Mouse (Mus musculus) 3T3-L1 (cell line): ENCODE data around the gene Umodl1.

Source experiments
- DNase-seq: peaks from one replicate; pipeline ENCODE4 v3.0.0-alpha.2; 2015; ENCODE audit warnings: low read depth, low spot score

The Umodl1 gene

DNA sequence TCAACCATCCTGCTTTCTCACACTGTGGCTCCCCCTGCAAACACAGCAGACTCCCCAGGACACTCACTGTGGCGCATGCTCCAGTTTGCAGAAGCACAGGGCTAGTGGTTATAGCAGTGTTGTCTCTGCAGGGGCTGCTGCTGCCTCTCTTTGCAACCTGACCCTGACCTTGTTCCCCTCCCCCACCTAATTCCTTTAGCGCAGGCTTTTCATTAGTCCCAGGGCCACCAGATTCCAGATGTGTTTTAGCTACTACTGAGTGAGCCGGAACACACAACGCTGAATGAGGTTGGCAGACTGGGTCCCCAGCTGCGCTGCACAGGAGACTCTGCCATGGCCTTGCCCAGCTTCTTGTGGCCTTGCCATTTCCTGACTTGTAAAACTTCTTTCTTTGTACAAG is 46.5 kb downstream of the Umodl1 start:
- DNase-seq: no peak

DNA sequence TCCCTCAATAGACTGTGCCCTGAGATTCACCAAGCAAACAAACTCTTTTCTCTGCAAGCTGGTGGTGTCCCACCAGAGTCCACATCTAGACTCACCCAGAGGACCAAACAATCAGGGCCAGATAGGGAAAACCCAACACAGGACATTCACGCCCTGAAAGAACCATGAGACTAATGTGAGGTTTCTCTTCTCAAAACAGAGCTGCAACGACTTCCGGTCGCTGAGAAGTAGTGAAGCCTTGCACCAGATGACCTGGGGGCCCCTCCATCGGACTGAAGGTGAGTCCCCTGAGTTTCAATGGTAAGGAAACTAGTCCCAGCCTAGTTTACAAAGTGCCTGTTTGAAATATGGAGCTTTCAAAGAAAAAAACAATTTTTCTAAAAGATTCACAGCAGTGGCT is 48.2 kb downstream of the Umodl1 start:
- no peak for DNase-seq

DNA sequence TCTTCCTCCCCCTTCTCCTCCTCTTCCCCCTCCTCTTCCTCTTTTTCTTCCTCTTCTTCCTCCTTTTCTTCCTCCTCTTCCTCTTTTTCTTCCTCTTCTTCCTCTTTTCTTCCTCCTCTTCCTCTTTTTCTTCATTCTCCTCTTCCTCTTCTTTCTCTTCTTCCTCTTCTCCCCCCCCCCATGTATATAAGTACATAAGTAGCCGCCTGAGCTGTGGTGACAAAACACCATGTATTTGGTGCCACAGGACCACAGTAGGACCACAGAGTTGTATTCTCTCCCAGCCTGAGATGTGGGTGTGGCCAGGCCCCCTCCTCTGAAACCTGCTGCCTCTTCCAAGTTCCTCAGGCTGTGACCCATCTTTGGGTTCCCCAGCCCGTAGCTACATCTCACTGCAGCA is 50.8 kb downstream of the Umodl1 start:
- no peak for DNase-seq

DNA sequence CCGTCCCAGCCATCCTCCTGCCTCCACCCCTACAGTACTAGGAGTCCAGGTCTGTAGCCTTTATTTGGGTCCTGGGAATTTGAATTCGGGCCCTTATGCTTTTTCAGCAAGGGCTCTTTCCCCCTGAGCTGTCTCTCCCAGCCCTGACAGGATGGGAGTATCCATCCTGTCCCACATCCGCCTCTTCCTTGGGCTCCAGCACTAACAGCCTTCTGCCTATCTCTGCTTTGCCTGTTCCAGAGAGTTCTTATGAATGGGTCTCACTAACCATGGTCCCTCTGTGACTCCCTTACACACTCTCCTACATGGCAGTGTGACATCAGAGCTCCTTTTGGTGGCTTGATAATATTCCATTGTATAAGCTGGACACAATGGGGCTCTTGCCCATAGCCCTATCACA is 52.9 kb downstream of the Umodl1 start:
- no peak for DNase-seq

DNA sequence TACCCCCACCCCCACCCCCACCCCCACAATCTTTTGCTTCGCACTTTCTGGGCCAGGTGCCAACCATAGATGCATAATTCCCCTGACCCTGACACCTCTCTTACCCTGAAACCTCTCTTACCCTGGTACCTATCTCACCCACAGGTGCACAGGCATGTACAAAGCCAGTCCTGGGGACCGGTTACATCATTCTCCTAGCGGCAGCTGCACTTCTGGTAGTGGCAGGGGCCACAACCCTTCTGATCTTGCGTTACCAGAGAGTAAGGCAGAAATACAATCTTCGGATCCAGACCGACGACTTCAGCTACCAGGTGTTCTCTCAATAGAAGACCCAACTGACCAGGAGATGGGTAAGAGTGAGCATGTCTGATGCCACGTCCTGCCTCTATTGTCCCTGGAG is 54.0 kb downstream of the Umodl1 start:
- DNase-seq: no peak

DNA sequence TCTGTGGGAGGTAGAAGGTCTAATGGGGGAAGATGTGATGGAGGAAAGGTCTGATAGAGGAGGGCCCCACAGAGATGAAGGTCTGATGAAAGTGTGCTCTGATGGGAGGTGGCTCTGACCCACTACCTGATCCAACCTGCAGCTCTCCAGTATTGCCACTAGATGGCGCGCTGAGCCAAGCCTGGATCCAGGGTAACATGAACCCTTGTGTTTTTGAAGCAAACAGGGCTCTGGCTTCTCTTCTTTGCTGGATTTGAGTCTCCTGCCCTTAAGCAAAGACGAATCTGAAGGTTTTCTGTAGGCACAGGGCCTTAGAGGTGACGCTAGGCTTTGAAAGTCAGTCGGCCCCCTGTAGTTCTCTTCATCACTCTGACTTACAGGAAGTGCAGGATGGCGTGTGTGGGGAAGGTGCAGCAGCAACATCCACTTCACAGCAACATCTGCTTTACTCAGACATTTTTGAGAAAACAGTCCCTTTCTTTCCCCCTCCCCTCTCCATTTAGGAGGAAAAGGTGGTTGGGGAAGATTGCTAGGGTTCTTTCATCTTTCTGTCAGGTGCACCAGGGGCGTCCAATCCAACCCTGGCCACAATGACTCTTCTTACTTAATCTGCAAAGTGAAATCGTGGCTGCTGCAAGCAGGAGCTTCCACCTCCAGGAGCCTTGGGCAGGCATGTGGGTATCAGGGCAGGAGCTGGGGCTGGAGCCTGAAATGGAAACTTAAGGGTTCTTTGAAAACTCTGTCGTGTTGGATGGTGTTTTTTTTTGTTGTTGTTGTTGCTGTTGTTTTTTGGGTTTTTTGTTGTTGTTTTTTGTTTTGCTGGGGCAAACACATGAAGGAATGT is 57.3 kb downstream of the Umodl1 start:
- DNase-seq: peak; percentile 71

DNA sequence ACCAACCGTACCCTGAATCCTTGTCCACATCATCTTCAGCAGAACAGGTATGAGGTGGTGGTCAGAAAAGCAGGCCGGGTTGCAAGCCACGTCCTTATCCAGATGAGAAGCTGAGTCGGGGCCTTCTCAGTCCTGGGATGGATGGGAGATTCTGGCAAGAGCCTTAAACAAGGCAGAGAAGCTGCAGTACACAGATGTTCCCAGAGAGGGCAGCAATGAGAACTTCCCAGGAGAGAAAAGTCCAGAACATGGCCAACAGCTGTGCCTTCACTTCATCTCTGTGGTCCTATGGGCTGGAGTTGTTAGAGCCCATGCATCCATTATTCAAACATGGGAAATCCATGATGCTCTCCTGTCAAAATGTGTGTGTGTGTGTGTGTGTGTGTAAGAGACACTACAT is 63.8 kb downstream of the Umodl1 start:
- peak; percentile 64 for DNase-seq

DNA sequence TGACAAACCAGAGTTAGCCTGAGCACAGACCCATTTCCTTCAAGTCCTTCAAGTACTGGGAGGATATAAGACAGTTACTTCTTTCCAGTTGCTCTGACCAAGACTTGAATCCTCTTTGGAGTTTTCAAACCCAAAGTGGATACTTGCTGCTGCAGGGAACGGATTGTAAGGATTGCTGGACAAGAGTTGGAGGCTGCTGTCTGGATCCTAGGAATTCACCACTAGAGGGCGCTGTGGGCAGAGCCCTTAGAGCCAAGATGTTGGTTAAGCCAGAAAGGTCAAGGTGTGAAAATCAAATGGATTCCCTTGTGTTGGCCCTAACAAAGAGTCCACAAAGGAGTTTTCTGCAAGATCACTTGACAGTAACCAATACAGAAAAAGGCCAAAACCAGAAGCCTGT is 65.1 kb downstream of the Umodl1 start:
- DNase-seq: peak; percentile 42

DNA sequence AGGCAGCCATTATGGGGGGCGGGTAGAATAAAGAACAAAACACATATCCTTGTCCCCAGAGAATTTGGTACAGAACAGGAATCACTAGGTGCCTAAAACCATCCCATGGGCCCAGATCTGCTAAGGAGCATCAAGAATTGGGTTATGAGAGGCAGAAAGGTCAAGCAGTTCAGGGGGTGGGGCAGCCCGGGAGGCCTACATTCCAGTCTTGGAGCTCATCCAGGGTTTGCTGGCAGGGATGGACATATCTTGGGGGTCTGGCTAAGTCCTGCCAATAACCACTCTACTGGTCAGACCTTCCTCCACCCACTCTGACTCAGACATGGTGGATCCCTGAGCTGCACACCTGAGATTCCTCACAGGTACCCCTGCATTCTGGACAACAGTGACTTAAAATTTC is 65.6 kb downstream of the Umodl1 start:
- no peak for DNase-seq

DNA sequence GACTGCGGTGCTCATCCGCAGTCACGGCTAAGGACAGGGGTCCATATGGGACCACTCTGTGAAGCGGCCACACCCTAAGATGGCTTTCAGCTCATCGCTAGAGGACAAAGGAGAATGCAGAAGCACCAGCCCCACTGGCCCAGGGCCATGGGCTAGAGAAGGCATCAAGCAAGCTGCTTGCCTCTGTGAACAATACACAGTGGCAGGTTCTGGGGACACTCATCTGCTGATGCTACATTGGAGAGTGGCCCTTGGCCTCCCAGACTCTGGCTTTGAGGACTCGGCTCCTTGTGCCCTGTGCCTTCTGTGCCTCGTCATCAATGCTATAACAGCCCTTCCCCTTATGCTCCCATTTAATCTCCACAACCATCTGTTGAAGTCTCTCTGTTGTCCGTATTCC is 66.8 kb downstream of the Umodl1 start:
- DNase-seq: no peak

DNA sequence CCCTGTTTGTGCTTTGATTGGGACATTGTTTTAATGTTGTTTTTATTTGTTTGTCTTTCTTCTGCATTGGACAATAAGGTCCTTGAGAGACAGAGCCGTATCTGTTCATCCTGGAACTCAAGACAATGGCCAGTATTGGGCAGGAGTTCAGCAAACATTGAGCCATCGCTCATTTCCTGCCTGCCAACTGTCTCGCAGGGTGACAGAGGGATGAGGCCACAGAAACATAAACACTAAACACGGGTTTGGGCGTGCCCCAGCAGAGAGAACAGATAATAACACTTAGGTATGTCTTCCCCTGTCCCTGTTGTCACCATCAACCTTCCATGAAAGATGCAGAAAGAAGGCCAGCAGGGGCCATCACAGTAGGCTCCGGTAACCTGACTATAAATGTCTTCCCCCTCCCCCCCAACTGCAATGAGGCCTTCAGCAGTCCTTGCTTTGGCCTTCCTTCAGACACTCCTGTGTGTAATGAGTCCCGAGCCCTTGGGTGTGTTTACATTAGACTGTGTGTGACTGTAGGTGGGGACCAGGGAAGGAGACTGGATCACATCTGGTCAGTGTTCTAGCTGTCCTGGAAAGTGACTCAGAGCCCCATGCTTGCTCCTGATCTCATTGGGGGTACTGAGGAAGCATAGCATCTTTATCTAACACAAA is 69.8 kb downstream of the Umodl1 start:
- no peak for DNase-seq

DNA sequence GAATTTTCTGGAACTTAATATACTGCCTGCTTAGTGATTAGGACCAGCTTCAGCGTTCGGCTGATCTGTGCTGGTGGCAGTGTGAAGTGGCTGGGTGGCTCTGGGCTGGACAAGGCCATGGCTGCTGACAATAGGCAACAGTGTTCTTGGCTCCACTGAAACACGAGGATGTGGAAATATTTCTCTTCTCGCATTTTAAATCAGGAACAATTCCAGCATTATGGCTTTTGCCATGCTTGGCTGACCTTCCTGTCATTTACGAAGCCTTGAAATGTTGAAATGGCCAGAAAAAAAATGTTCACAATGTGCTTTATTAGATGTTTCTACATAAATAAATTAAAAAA is 70.3 kb downstream of the Umodl1 start:
- DNase-seq: no peak

DNA sequence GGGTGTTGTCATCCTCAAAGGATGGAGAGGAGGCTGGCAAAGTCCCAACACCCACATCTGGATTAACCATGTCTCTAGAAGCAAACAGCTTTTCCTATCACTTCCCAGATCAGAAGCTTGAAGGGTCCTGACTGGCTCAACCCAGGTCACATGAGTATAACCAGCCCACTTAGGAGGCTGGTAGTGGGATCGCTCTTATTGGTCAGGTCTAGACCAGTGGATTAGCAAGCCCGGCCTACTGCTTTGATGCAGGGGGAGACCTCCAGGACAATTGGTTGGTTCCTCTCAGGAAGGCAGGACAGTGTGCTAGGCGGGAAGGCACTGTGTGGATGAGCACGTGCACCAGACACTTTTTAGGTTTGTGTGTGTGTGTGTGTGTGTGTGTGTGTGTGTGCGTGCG is 72.5 kb downstream of the Umodl1 start:
- no peak for DNase-seq

DNA sequence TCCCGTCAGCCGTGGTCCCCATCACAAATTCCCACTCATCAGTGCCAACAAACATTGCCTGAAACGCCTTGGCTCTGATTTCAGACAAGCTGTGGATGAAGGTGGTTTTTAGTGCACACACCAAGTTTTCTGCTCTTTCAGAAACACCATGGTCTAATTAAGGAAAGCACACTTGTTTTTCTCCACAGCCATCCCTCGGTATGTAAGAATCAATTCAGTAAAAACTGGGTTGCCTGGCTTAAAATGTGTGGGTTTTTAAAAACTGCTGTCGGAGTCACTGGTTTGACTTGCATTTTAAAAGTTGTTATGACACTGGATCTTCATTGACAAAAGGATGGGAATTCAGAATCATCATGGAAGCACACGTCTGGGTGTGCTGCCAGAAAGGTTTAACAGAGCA is 73.3 kb downstream of the Umodl1 start:
- no peak for DNase-seq

DNA sequence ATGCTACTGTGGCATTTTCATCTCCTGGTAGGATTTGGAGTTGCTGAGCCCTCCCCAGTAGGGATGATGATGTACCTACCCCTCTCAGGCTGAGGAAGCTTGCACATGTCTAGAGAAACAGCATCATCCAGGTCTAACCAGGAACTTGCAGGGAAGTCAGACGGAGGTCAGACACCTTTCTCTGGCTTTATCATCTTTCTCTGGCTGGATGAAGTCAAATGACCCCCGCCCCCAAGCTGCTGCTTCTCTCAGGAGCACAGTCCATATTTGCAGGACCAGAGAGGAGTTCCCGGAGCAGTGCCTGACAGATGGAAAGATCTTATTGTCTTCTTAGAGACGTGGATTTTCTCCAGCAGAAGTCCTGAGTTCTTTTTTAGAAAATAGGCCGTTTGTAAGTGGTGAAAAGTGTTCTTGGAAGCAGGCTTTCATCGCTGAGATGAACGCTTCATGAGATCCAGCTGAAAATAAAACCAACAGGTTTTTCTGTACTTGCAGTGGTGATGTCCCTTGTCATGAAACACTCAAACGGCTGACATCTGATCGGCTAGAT is 74.5 kb downstream of the Umodl1 start:
- DNase-seq: no peak

DNA sequence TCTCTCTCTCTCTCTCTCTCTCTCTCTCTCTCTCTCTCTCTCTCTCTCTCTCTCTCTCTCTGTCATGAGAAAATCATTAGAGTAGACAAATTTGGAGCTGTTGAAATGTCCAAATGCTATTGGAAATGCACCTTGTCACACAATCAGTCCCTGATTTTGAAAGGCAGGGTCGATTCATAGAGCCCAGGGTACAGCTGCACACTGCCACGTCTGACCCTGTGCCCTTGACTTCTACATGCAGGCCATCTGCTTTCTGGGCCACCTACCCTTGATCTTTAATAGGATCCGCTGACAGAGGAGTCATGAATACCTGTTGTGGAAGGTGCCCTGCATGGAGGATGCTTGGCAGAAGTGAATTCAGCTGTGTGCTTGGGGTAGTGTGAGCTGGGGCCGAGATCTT is 75.0 kb downstream of the Umodl1 start:
- no peak for DNase-seq

DNA sequence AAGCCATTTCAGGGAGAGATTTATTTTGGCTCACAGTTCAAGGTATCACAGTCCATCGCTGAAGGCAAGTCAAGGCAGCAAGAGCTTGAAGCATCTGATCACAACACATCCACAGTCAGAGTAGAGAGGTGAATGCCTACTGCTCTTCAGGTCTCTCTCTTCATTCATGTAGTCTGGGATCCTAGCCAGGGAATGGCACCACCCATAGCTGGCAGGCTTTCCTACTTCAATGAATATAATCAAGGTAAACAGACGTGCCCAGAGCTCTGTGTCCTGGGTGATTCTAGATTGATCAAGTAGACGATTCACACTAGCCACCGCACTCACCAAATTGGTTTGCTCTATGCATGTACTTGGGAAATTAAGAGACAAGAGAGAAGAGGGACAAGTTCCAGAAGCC is 77.9 kb downstream of the Umodl1 start:
- DNase-seq: no peak

DNA sequence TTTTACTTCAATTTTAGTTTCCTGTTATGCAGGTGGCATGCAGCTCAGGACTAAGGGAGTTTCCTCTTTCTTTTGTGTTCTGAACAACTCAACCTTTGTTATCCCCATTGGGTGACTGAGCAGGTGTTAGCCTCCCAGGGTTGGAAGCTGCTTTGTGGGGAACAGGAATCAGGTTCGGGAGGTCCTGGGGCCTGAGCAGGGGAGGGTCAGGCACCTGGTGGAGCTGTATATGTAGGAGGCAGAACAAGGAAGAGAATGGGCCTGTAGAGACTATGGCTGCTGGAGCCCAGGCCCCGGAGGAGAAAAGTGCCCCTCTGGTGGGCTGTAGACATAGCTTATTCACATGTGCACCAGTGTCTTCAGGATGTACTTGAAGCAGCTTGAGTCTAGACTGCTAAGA is 78.8 kb downstream of the Umodl1 start:
- no peak for DNase-seq

DNA sequence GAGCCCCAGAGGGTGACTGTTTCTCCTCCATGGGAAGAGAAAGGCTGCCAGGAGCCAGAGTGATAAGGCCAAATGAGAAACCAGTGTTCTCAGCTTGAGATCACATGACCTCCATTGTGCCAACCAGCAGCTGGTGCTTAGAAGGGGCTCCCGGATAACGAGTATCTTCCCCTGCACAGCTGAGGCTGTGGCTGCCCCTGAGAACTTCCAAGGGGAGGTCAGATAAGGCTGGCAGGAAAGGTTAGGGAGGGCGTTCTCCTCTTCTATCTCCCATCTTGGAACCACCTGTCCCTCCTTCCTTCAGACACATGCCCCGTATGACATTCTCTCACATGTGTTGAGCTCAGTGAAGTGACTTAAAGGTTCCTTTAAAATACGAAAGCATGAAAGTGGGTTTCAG is 79.7 kb downstream of the Umodl1 start:
- DNase-seq: no peak

DNA sequence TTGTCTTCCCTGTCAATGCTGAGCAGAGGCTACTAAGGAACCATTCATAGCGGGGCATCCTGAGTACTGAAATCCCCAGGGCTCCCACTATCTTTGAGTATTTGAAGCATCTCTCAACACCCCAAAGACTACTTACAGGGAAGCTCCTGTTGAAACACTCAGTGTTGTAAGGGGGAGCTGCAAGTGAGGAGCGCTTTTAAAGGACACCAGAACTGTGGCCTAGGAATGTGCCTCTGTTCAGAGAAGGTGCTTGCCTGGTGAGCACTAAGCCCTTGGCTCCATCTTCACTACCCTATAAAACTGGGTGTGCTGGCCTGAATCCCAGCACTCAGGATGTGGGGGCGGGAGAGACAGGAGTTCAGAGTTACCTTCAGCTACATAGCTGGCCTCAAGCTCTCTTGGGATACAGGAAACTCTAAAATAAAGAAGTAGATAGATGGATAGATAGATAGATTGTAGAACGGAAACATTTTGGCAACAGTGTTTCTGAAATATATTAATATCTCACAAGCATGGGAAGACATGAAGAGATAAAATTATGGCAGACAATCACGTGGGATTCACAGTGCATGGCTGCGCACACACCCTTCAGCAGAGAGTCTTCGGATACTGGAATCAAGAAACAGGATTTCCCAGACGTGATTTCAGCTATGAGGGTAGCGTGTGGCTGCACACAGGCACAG is 80.4 kb downstream of the Umodl1 start:
- DNase-seq: no peak

DNA sequence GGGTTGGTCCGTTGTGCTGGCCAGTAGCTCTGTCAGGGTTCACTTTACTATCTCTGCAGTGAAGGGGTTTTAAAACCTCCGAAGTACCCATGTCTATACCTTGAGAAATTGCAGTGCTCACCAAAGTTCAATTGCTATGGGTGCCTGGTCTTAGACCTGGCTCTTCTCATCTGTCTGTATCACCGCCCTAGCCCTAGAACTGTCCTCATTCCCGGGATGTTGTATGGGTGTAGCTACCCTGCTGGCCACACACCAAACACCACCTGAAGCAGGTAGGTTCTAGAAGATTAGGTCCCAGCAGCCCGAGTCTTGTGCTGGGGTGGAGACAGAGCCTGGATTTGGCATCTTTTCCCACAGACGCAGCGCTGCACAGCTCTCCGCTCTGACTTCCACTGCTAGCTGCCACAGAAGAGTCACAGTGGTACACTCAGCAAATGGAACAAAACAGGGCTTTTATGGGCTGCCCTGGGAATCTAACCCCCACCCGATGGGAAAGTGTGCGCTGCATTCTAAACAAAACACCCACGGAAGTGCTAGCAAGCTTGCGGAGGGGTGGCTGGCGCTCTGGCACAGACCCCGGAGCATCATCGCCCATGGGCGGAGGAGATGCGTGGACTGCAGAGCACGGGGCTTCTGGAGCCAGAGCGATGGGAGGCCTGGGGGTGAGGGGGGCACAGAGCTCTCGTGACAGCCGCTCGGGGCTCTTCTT is 81.9 kb downstream of the Umodl1 start:
- DNase-seq: no peak

DNA sequence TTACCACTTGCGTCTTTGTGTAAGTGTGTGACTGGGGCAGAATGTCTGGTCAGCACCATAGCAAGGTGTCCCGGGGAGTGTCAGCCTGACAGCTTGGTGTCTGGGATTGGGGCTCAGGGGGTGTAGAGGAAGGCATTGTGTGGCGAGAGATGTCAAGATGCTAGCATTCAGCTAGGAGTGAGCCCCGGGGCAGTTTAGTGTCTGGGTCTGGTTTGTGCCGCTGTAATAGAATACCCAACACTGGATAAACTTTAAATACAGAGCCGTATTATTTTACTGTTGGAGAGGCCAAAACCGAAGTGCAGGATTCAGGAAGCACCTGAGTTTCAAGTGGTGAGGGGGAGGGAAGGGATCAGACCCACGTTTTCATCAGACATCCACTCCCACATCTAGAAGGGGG is 82.9 kb downstream of the Umodl1 start:
- DNase-seq: no peak
